Mouse (Mus musculus) testis, postnatal 14 days (tissue): ENCODE measurements around the gene Chchd5.

Source experiments
- DNase-seq: peaks from one replicate; pipeline ENCODE4 v3.0.0; 2021; ENCODE audit warnings: low spot score

The Chchd5 gene

DNA sequence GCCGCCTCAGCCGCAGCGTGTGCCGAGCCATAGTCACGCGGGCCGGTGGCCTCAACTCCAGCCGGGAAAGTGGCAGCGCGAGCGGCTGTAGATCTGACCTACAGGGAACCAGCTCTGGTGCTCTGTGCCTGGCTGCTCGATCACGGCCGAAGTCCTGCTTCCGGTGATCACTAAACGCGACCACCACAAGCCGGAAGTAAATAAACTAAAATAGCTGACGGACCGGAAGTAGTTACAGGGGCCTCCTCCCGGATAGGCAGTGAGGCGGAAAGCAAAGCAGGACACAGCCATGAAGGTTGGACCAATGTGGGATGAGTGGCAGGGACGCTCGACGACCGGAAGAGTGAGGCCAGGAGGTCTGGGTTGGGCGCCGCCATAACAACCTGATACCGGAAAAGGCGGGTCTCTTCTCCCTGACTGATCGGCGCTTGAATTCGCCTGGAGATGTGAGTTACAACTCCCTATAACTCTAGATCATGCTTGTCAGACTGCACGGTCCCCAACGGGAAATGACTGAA lies at the start of gene Chchd5:
TSS of gene Chchd5 (plus strand) at position 289 of the 518 bp plus-strand sequence.
- peak; percentile 95 for DNase-seq

GRCm38 (mm10) chr2:129081097-129081496 lies 48.4 kb upstream of the Chchd5 start:
- no peak for DNase-seq

- DNase-seq = no peak
These were observed 46.0 kb upstream of the Chchd5 start for GRCm38 (mm10) chr2:129083514-129083913.

GRCm38 (mm10) chr2:129084959-129085358 lies 44.5 kb upstream of the Chchd5 start:
- no peak for DNase-seq

- DNase-seq = no peak
These were observed 42.0 kb upstream of the Chchd5 start for GRCm38 (mm10) chr2:129087520-129087919.

DNA sequence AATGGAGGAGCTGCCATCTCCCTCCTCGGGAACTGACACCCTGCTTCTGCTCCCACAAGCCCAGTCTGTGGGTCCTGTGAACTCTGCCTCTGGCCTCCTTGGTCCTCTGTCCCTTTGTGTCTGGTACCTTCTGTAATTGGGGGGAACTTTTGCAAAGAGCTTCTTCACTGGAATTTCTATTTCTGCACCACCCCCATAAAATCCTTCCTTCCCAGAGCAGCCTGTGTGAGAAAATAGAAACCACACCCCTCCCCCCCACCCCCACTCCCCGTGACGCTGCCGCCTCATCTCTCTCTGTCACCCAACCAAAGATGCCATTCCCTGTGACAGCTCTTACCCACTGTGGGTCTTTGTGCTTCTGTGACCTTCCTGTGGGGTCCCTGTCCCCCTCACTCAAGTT lies 39.1 kb upstream of the Chchd5 start:
- no peak for DNase-seq

GRCm38 (mm10) chr2:129092810-129093209 lies 36.7 kb upstream of the Chchd5 start:
- no peak for DNase-seq

DNA sequence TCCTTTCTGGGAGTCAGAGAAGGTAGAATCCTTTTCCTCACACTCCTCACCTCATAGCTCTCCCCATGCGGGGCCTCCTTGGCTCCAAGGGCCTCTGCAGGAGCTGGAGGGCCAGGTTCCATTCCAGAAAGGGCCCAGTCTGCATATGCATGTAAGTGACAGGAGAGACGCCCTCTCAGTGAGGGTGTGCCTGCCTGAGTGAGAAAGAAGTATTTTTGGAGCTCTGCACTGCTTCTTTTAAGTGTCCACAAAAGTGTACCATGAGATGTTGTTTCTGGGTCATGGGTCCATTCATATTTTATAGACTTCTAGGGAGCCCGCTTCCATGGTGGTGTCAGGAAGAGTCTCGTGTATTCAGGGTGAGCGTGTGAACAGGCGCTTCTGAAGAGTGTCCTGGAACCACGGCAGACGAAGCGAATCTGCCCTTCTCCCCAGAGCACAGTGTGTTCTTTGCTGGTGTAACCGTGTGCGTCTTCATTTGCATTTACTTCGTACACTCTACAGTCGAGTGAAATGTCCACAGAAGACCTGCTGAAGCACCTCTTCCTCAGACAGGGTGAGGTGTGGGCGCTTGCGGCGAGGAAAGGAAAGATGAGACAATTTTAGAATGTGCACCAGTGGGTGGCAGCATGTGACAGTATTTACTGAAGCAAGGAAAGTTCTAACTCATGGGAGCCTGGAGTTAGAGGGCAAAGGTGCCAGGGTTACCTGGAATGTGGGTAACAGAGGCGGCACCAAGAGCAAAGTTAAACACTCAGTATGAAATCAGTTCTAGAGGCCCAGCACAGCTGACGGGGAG lies 35.4 kb upstream of the Chchd5 start:
- DNase-seq = no peak

- DNase-seq = peak; percentile 93
These were observed 28.7 kb upstream of the Chchd5 start, which contains the start of gene Polr1b for GRCm38 (mm10) chr2:129100784-129101310. Gene Polr1b (plus strand): TSS chr2:129100995.

DNA sequence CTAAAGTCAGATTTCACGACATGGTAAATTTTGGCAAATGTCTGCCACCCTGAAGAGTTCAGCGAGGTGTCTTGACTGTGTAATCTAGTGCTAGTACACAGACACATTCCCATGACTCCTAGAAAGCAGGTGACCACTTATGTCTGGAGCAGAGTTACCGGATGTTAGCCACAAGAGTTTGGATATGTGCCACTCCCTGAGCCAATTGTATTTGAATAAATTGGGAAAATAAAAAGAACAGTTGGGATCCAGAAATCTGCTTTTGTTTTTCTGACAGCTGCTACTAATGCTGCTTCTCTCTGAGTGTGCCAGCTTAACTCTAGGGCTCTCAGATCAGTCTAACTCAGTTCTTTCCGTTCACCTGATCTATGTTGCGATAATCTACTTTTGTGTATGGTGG lies 16.6 kb upstream of the Chchd5 start:
- DNase-seq = no peak

DNA sequence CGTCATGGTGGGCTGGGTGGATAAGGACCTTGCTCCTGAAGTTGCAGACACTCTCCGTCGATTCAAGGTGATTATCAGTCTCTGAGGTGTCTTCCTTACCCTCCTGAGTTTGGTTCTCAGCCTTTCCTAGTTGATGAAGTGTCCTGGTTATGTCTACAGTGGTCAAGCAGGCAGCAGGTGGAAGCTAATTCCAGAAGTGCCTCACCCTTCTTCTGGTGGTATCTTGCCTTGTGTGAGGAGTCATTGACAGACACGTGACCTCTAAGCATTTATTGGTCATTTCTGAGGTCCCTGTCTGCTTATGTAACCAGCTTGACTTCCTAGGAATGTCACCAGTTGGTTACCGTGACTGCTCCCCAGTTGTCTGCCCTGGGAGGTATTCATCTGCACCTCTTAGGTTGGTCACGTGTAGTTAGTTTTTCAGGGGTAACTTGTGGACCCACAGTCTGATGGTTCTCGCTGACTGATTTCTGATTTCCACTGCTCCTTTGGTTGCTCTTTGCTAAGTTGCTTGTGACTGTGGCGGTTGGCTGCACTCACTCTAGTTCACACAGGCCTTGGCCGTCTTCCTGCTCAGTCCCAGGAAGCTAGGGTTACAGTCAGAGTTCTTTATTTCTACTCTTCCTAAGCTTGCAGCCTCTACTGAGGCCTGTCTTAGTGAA lies 13.7 kb upstream of the Chchd5 start:
- DNase-seq = no peak

DNA sequence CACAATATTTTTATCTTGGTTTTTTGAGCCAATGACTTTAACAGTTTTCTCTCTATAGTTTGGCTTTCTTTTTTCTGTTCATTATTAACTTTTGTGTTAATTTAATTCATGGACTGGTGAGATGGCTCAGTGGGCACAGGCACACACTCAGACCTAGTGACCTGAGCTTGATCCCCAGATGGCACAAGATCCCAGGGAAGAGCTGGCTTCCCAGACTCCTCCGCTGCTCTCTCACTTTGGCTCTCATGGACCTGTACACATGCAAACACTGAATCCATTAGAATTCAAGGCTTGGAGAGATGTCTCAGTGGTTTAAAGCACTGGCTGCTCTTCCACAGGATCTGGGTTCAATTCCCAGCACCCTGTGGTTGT lies 13.1 kb upstream of the Chchd5 start:
- no peak for DNase-seq

GRCm38 (mm10) chr2:129118061-129118460 lies 11.4 kb upstream of the Chchd5 start:
- no peak for DNase-seq

DNA sequence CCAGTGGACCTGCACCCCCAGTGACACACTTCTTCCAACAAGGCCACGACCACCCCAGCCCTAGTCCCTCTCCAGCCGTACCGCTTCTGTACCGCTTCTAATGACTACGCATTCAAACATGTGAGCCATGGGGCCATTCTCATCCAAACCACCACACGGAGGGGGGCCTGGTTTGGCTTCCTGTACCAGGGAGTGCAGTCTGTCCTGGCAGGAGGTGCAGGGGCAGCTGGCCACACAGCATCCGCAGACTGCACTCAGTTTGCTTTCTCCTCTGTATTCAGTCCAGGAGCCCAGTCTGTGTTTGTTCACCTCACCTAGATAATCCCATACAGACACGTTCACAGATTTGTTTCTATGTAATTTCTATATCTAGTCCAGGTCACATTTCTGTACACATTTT lies 7.5 kb upstream of the Chchd5 start:
- DNase-seq = no peak

- peak; percentile 18 for DNase-seq
These were observed 566 bp downstream of the Chchd5 start for GRCm38 (mm10) chr2:129129987-129130545.

DNA sequence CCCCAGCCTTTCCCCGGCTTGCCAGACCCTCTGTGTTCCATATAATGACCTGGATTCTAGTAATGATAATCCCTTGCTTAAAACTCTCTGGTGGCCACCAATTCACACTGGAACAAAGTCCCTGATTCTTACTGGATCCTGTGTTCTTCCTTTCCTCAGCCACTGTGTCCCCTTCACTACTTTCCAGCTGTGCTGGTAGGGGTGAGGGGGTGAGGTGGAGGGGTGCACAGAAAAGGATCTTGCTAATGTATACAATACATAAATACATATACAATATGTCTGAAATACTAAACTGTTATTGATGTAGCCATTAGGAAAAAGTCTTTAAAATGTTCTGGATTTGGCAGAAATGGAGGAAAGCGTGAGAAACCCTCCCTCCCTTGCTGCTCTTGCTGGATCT lies 1.3 kb downstream of the Chchd5 start:
- DNase-seq = no peak

GRCm38 (mm10) chr2:129132231-129132630 lies 2.7 kb downstream of the Chchd5 start:
- no peak for DNase-seq

DNA sequence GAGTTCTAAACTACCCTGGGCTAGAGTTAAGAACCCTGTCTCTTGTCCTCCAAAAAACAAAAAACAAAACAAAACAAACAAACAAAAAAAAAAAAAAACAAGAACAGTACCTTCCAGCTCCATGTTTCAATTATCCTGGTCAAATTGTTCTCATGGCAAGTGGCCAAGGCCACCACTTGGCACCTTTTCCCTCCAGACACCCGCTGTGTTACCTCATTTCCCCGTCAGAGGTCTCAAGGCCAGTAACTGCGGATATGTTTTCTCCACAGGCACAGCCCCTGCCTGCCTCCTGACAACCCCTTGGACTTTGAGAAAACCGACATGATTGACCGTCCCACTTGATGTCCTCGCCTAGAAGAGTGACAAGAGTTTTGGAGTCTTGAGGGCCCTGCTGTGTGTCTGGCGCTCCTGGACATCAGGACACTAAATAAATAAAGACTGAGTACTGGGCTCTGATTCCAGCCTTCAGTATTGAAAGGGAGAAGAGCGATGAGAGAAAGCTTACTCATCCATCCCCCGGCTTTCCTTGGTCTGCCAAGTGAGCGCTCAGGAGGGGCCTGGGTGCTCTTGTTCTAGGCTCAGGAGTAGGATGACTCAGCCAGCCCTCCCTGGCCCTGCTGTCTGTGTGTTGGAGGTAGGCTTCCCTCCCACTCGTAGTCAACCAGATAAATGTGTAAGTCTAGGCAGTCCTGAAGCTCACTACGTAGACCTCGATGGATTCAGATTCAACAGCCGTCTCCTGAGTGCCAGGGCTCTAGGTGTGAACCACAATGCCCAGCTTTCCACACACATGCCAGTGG lies 3.7 kb downstream of the Chchd5 start:
- peak; percentile 52 for DNase-seq

DNA sequence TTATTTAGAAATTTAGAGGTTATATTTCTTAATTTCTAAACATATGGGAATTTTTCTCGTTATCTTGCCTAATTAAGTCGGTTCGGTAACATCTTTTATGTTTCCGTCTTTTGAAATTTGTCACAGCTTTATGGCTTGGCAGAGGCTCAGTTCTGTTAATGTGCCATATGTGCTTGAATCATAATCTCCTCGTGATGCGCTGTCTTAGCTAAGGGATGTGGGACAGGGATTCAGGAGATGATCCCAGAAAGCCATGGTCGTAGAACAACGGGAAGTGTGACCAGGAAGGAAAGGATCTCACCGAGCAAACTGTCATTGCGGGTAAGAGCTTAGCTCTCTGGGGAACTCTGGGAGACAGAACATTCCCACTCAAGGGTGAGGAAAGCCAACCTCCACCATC lies 10.4 kb downstream of the Chchd5 start:
- no peak for DNase-seq

- no peak for DNase-seq
These were observed 19.3 kb downstream of the Chchd5 start for GRCm38 (mm10) chr2:129148836-129149235.

DNA sequence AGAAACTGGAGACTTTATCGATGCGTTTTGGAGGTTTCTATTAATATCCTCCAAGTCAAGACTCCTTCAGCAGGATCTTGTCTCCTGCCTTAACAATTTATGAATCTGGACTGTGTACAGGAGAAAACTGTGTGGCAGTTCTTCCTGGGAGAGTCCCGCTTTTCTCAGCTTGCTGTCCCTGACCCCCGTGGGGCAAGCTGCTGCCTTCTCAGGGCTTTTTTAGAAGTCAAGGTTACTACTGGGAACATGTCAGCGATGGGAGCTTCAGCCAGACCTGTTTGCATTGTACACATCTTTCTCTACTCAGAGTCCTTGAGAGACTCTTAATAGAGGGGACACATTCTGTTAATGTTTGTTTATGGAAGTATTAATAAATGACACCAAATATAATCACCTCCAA lies 20.9 kb downstream of the Chchd5 start:
- DNase-seq = no peak

DNA sequence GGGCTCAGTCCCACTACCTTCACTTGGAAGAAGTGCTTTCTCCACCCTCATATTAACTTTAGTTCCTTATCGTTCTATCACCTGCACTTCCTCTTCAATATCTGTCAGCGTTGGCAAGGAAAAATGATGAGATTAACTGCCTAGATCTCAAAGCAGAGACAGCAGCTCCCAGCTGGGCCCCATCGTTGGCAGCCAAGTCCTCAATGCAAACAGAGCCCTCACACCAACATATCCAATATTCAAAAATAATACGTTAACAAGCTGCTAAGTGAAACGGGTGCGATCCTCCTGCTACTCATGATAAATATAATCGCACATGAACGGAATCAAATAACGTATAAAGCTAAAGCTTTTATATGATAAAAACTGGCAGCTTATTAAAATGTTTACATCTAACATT lies 21.6 kb downstream of the Chchd5 start:
- DNase-seq = no peak
